Mouse (Mus musculus) ovary, postnatal 10 days (tissue): ENCODE measurements at regions not wholly inside any gene's neighbourhood (a gene's known extent, or its start where the extent isn't known, plus 50 kb on each side); places are given as distances from the start of the nearest gene placed in this dataset.
"Not testable (repeated sequence)": the region's sequence is repeated elsewhere in the genome, so short reads cannot be mapped to it uniquely, and the experiment has no call there.

Experiments
- DNase-seq: peaks from one replicate; pipeline ENCODE4 v3.0.0; 2022; ENCODE audit warnings: low spot score

DNA sequence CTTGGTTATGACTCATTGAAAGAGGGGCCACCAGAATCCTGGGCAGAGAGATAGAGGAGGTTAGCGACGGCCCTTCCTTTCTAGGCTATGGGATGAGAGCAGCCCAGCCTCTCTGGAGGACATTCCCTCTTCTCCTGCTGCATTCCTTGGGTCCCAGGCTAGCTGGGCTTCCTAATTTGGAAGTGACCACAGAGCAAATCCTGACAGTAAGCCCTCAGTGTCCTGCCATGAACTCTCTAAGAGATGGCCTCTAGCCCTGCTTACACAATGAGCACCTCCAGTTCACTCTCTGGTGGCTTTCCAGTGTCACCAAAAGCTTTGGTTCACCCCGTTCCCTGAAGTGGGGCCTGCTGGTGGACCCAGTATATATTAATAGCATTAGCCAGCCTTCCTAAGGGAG, 64.1 kb upstream of the Rmdn2 start:
- DNase-seq, result no peak

- not testable (repeated sequence) for DNase-seq
Measured at GRCm38 (mm10) chr17:79550409-79550808, 61.3 kb upstream of the Rmdn2 start.

GRCm38 (mm10) chr17:79553850-79554249, 57.8 kb upstream of the Rmdn2 start:
- DNase-seq, result no peak

- DNase-seq, result no peak
Measured at GRCm38 (mm10) chr17:79555593-79555992, 56.1 kb upstream of the Rmdn2 start.
